Comparison of ENCODE assay signal across 27 mouse cellular contexts in genomic region chr2:103918375-103918774, GRCm38 (mm10).
"Had no signal": no experiment of that assay in that cellular context is flagged by ENCODE, and none has a peak within 500 bp of the region (broad histone marks: within the 10 kb centered on the region; RNA-seq: fewer than 3 reads in every experiment).

No protein-coding gene starts in this region.

- H3K36me3 ChIP-seq: heart, embryonic 13.5 days; heart, embryonic 15.5 days; hindbrain, embryonic 10.5 days; hindbrain, embryonic 12.5 days; intestine, embryonic 15.5 days; limb, embryonic 12.5 days had no signal

- H3K4me3 ChIP-seq: heart, adult 2 months; heart, embryonic 13.5 days; heart, embryonic 15.5 days; hindbrain, embryonic 10.5 days; hindbrain, embryonic 12.5 days; intestine, embryonic 15.5 days; layer of hippocampus, adult 2 months; limb, embryonic 12.5 days had no signal

- H3K4me2 ChIP-seq: heart, embryonic 11.5 days; heart, embryonic 13.5 days; heart, embryonic 15.5 days; hindbrain, embryonic 12.5 days; hindbrain, embryonic 14.5 days; intestine, embryonic 15.5 days; limb, embryonic 12.5 days had no signal

- H3K27me3 ChIP-seq: heart, embryonic 15.5 days; hindbrain, embryonic 12.5 days; intestine, embryonic 15.5 days; limb, embryonic 12.5 days had no signal

- DNase-seq: gastrocnemius, postnatal 10 days; gastrocnemius, postnatal 36 days; heart, adult 11 months; heart, adult 2 months; heart, postnatal 4 days; kidney, adult 18-20 months; kidney, adult 8-10 months; kidney, postnatal 10 days; kidney, postnatal 25 days; kidney, postnatal 4 days; layer of hippocampus, adult 9-11 months; layer of hippocampus, postnatal 36 days; left cerebral cortex, postnatal 4 days; liver had no signal

- H3K9ac ChIP-seq: heart, embryonic 13.5 days; heart, embryonic 15.5 days; hindbrain, embryonic 12.5 days; hindbrain, embryonic 14.5 days; intestine, embryonic 15.5 days; limb, embryonic 12.5 days; liver, embryonic 14.5 days had no signal

- H3K9me3 ChIP-seq: heart, embryonic 13.5 days; heart, embryonic 15.5 days; hindbrain, embryonic 10.5 days; hindbrain, embryonic 12.5 days; intestine, embryonic 15.5 days; limb, embryonic 12.5 days had no signal

- H3K27ac ChIP-seq: heart, adult 2 months; heart, embryonic 13.5 days; heart, embryonic 15.5 days; hindbrain, embryonic 10.5 days; hindbrain, embryonic 12.5 days; hindbrain, embryonic 14.5 days; intestine, embryonic 15.5 days; layer of hippocampus, adult 2 months; limb, embryonic 12.5 days; liver, embryonic 14.5 days had no signal

- ATAC-seq: hindbrain, embryonic 16.5 days; inflammation-experienced regulatory T-cells, adult 6 months; intestine, embryonic 15.5 days; intestine, postnatal 0 days had no signal

- H3K4me1 ChIP-seq: heart, embryonic 13.5 days; heart, embryonic 15.5 days; hindbrain, embryonic 10.5 days; hindbrain, embryonic 12.5 days; intestine, embryonic 15.5 days had no signal
